Mouse (Mus musculus): Measurements from ENCODE around the gene Igf2bp1. TPM values are rescaled to one million over a fixed set of nuclear protein-coding genes. Genes with fewer than 3 reads are reported as not detected.

Igf2bp1 gene
- polyA plus RNA-seq, 1 experiment from 2014 or later, result 167 TPM

GRCm38 (mm10) chr11:96033264-96033663 lies 27.5 kb upstream of the Igf2bp1 start:
- peaks cover 23% of the 10 kb centered on the region for H3K4me1 ChIP-seq (replicated peaks)
- no peak for DNase-seq (ENCODE audit: low spot score)
- no peaks in the 10 kb centered on the region for H3K9me3 ChIP-seq
- no peaks in the 10 kb centered on the region; the same call in 1 of the 2 replicates for H3K27me3 ChIP-seq (ENCODE audit: insufficient read depth, poor library complexity, severe bottlenecking)
- peaks cover 16% of the 10 kb centered on the region; the same call in 1 of the 2 replicates for H3K36me3 ChIP-seq
- WGBS, result 91% methylated on average over 3 of the region's 3 CpGs
- no peak overlapping the region for H3K4me3 ChIP-seq
- no peak overlapping the region for H3K27ac ChIP-seq

GRCm38 (mm10) chr11:96031701-96032100 lies 26.0 kb upstream of the Igf2bp1 start:
- DNase-seq (ENCODE audit: low spot score), result no peak
- H3K9me3 ChIP-seq, result no peaks in the 10 kb centered on the region
- H3K27ac ChIP-seq, result no peak overlapping the region
- peaks cover 22% of the 10 kb centered on the region for H3K4me1 ChIP-seq (replicated peaks)
- no peak overlapping the region for H3K4me3 ChIP-seq
- H3K27me3 ChIP-seq (ENCODE audit: insufficient read depth, poor library complexity, severe bottlenecking), result no peaks in the 10 kb centered on the region; the same call in 1 of the 2 replicates
- peaks cover 4% of the 10 kb centered on the region; the same call in 1 of the 2 replicates for H3K36me3 ChIP-seq
- WGBS, result 81% methylated on average over 2 of the region's 2 CpGs

- no peak for DNase-seq (ENCODE audit: low spot score)
- Histone ChIP-seq H3K36me3 (no peaks in the 10 kb centered on the region), H3K27me3 (ENCODE audit: insufficient read depth, poor library complexity, severe bottlenecking) (no peaks in the 10 kb centered on the region; the same call in 1 of the 2 replicates), H3K4me1 (replicated peaks) (peaks cover 16% of the 10 kb centered on the region), H3K9me3 (no peaks in the 10 kb centered on the region), H3K27ac (no peak overlapping the region), H3K4me3 (no peak overlapping the region)
- 84% methylated on average over 3 of the region's 3 CpGs for WGBS
These were observed 24.8 kb upstream of the Igf2bp1 start for GRCm38 (mm10) chr11:96030571-96030970.

- H3K27ac ChIP-seq, result no peak overlapping the region
- no peaks in the 10 kb centered on the region; the same call in 1 of the 2 replicates for H3K27me3 ChIP-seq (ENCODE audit: insufficient read depth, poor library complexity, severe bottlenecking)
- 55% methylated on average over 5 of the region's 5 CpGs for WGBS
- no peak for DNase-seq (ENCODE audit: low spot score)
- no peaks in the 10 kb centered on the region for H3K9me3 ChIP-seq
- H3K36me3 ChIP-seq, result no peaks in the 10 kb centered on the region
- H3K4me3 ChIP-seq, result no peak overlapping the region
- no peaks in the 10 kb centered on the region for H3K4me1 ChIP-seq (replicated peaks)
These were observed 22.4 kb upstream of the Igf2bp1 start for GRCm38 (mm10) chr11:96028130-96028529.

DNA sequence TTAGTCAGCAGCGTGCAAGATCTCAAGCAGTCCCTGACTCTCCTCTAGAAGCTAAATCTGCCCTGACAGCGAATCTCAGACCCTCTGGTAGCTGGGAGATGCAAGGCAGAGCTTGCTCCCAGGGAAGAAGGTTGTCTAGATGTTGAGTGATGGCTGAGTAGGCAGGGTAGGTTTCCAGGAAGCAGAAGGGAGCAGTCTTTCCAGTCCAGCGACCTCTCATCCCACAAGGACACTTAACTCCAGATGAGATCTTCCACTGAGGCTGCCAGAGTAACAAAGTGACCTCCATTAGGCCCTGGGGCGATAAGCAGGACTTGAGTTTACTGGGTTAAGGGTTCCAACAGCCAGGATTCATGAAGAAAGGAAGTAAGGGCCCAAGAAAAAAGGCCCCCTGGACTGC lies 14.9 kb upstream of the Igf2bp1 start:
- peaks cover 15% of the 10 kb centered on the region for H3K4me1 ChIP-seq (replicated peaks)
- H3K27me3 ChIP-seq (ENCODE audit: insufficient read depth, poor library complexity, severe bottlenecking), result peaks cover 2% of the 10 kb centered on the region; the same call in 1 of the 2 replicates
- no peak overlapping the region for H3K4me3 ChIP-seq
- 72% methylated on average over 4 of the region's 4 CpGs for WGBS
- no peak overlapping the region for H3K27ac ChIP-seq
- no peak for DNase-seq (ENCODE audit: low spot score)
- H3K36me3 ChIP-seq, result no peaks in the 10 kb centered on the region
- H3K9me3 ChIP-seq, result no peaks in the 10 kb centered on the region

GRCm38 (mm10) chr11:96017941-96018351 lies 12.2 kb upstream of the Igf2bp1 start:
- DNase-seq (ENCODE audit: low spot score), result no peak
- WGBS, result 13% methylated on average over 9 of the region's 9 CpGs
- H3K9me3 ChIP-seq, result no peaks in the 10 kb centered on the region

GRCm38 (mm10) chr11:96015421-96015820 lies 9.7 kb upstream of the Igf2bp1 start:
- no peaks in the 10 kb centered on the region for H3K9me3 ChIP-seq

More at GRCm38 (mm10) chr11:96017941-96018351, 12.2 kb upstream of the Igf2bp1 start:
- no peak overlapping the region for H3K4me3 ChIP-seq
- H3K36me3 ChIP-seq, result no peaks in the 10 kb centered on the region
- H3K4me1 ChIP-seq (replicated peaks), result peaks cover 18% of the 10 kb centered on the region
- H3K27ac ChIP-seq, result 0 out of 2 replicates have a peak overlapping the region, but pooled peaks have one; percentile 53
- peaks cover 2% of the 10 kb centered on the region; the same call in 1 of the 2 replicates for H3K27me3 ChIP-seq (ENCODE audit: insufficient read depth, poor library complexity, severe bottlenecking)

GRCm38 (mm10) chr11:96011982-96012381 lies 6.2 kb upstream of the Igf2bp1 start:
- DNase-seq (ENCODE audit: low spot score), result peak; percentile 65
- H3K4me3 ChIP-seq, result peak overlapping the region; percentile 43
- 2% methylated on average over 6 of the region's 8 CpGs for WGBS
- H3K4me1 ChIP-seq (replicated peaks), result peaks cover 51% of the 10 kb centered on the region
- H3K27me3 ChIP-seq (ENCODE audit: insufficient read depth, poor library complexity, severe bottlenecking), result no peaks in the 10 kb centered on the region
- H3K36me3 ChIP-seq, result no peaks in the 10 kb centered on the region
- H3K27ac ChIP-seq, result peak overlapping the region; percentile 85
- H3K9me3 ChIP-seq, result no peaks in the 10 kb centered on the region

More at GRCm38 (mm10) chr11:96015421-96015820, 9.7 kb upstream of the Igf2bp1 start:
- 58% methylated on average over 5 of the region's 5 CpGs for WGBS
- H3K4me1 ChIP-seq (replicated peaks), result peaks cover 39% of the 10 kb centered on the region
- H3K27me3 ChIP-seq (ENCODE audit: insufficient read depth, poor library complexity, severe bottlenecking), result peaks cover under 1% of the 10 kb centered on the region; the same call in 1 of the 2 replicates
- H3K4me3 ChIP-seq, result no peak overlapping the region
- DNase-seq (ENCODE audit: low spot score), result no peak
- no peaks in the 10 kb centered on the region for H3K36me3 ChIP-seq
- no peak overlapping the region for H3K27ac ChIP-seq

- Histone ChIP-seq H3K36me3 (no peaks in the 10 kb centered on the region), H3K4me3 (peak overlapping the region; percentile 100), H3K4me1 (replicated peaks) (peaks cover 51% of the 10 kb centered on the region), H3K27ac (peak overlapping the region; percentile 100), H3K9me3 (no peaks in the 10 kb centered on the region), H3K27me3 (ENCODE audit: insufficient read depth, poor library complexity, severe bottlenecking) (no peaks in the 10 kb centered on the region)
- 0% methylated on average over 1 of the region's 1 CpGs for WGBS
- no peak for DNase-seq (ENCODE audit: low spot score)
These were observed 3.1 kb upstream of the Igf2bp1 start for GRCm38 (mm10) chr11:96008827-96009226.

GRCm38 (mm10) chr11:96007516-96008235 lies 1.9 kb upstream of the Igf2bp1 start:
- H3K4me3 ChIP-seq, result peak overlapping the region; percentile 100
- peaks cover 49% of the 10 kb centered on the region for H3K4me1 ChIP-seq (replicated peaks)
- DNase-seq (ENCODE audit: low spot score), result no peak
- H3K27me3 ChIP-seq (ENCODE audit: insufficient read depth, poor library complexity, severe bottlenecking), result no peaks in the 10 kb centered on the region
- 0 out of 2 replicates have a peak, but pooled peaks cover 5% of the 10 kb centered on the region for H3K36me3 ChIP-seq
- no peaks in the 10 kb centered on the region for H3K9me3 ChIP-seq
- H3K27ac ChIP-seq, result peak overlapping the region; percentile 100
- WGBS, result under 1% methylated on average over 33 of the region's 33 CpGs

GRCm38 (mm10) chr11:96006852-96007515 lies 1.2 kb upstream of the Igf2bp1 start:
- H3K9me3 ChIP-seq, result no peaks in the 10 kb centered on the region
- H3K27ac ChIP-seq, result peak overlapping the region; percentile 100
- WGBS, result under 1% methylated on average over 64 of the region's 67 CpGs
- H3K36me3 ChIP-seq, result peaks cover 6% of the 10 kb centered on the region; the same call in 1 of the 2 replicates
- peak; percentile 90 for DNase-seq (ENCODE audit: low spot score)
- H3K4me1 ChIP-seq (replicated peaks), result peaks cover 49% of the 10 kb centered on the region
- H3K27me3 ChIP-seq (ENCODE audit: insufficient read depth, poor library complexity, severe bottlenecking), result no peaks in the 10 kb centered on the region
- H3K4me3 ChIP-seq, result peak overlapping the region; percentile 100

DNA sequence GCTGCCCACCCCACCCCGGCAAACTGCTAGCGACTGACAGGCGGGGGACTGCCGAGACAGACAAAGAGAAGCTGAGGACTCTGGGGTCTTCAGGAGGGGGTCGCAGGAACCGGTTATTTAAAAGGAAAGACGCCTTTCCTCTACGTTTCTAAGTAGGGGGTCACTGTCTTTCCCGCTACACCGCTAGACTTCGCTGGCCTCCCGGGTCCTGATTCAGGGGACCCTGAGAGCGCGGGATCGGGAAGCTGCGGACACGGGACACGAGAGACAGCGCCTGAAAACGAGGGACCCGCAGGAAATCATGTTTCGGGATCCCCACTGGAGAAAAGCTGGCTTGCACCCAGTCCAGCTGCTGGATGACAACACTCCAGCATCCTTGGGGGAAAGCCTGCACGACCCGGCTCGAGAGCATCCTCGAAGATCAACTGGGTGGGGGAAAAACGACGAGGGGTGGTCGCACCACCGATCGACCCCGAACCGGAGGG lies 669 bp upstream of the Igf2bp1 start:
- Histone ChIP-seq H3K27ac (peak overlapping the region; percentile 100), H3K4me3 (peak overlapping the region; percentile 100), H3K27me3 (ENCODE audit: insufficient read depth, poor library complexity, severe bottlenecking) (no peaks in the 10 kb centered on the region), H3K36me3 (peaks cover 11% of the 10 kb centered on the region; the same call in 1 of the 2 replicates), H3K9me3 (no peaks in the 10 kb centered on the region), H3K4me1 (replicated peaks) (peaks cover 51% of the 10 kb centered on the region)
- no peak for DNase-seq (ENCODE audit: low spot score)
- under 1% methylated on average over 33 of the region's 33 CpGs for WGBS

Measured in hindbrain, embryonic 10.5 days (tissue).